18 mouse cellular contexts compared by ENCODE assay signal in genomic region chr3:101423188-101423587, GRCm38 (mm10).
"Had no signal": no experiment of that assay in that cellular context is flagged by ENCODE, and none has a peak within 500 bp of the region (broad histone marks: within the 10 kb centered on the region; RNA-seq: fewer than 3 reads in every experiment).

No protein-coding gene starts in this region.

- H3K9ac ChIP-seq: limb, embryonic 15.5 days; liver, embryonic 12.5 days; liver, embryonic 15.5 days; lung, embryonic 15.5 days; midbrain, embryonic 12.5 days; neural tube, embryonic 12.5 days; neural tube, embryonic 15.5 days had no signal

- DNase-seq: kidney, adult 2 months; kidney, postnatal 25 days; layer of hippocampus, adult 9-11 months; lung, adult 18-20 months; lung, postnatal 10 days; lung, postnatal 36 days; thymus, adult 18-20 months; thymus, postnatal 36 days had no signal

- H3K9me3 ChIP-seq: limb, embryonic 15.5 days; liver, embryonic 12.5 days; liver, embryonic 15.5 days; lung, embryonic 15.5 days; megakaryocyte, embryonic 14.5 days; midbrain, embryonic 12.5 days; neural tube, embryonic 12.5 days; neural tube, embryonic 15.5 days had no signal

- H3K4me2 ChIP-seq: limb, embryonic 15.5 days; liver, embryonic 12.5 days; liver, embryonic 15.5 days; lung, embryonic 15.5 days; midbrain, embryonic 12.5 days; neural tube, embryonic 12.5 days; neural tube, embryonic 15.5 days had no signal

- H3K27ac ChIP-seq: kidney, postnatal 0 days; layer of hippocampus, adult 2 months; limb, embryonic 15.5 days; liver, embryonic 12.5 days; liver, embryonic 15.5 days; lung, embryonic 15.5 days; midbrain, embryonic 12.5 days; neural tube, embryonic 12.5 days; neural tube, embryonic 15.5 days had no signal

- ATAC-seq: liver, embryonic 12.5 days had no signal

- H3K4me3 ChIP-seq: layer of hippocampus, adult 2 months; limb, embryonic 15.5 days; liver, embryonic 12.5 days; liver, embryonic 15.5 days; lung, embryonic 15.5 days; megakaryocyte, embryonic 14.5 days; midbrain, embryonic 12.5 days; neural tube, embryonic 12.5 days; neural tube, embryonic 15.5 days had no signal

- H3K27me3 ChIP-seq: limb, embryonic 15.5 days; liver, embryonic 12.5 days; liver, embryonic 15.5 days; lung, embryonic 15.5 days; midbrain, embryonic 12.5 days; neural tube, embryonic 12.5 days; neural tube, embryonic 15.5 days had no signal
